Mouse (Mus musculus) cortical plate, adult 2 months (tissue): ENCODE measurements around the gene Ccdc34. TPM values are rescaled to one million over a fixed set of nuclear protein-coding genes. Genes with fewer than 3 reads are reported as not detected.

Source experiments
- H3K27ac ChIP-seq: fragments of 200-500 bp; 2 replicates; pipeline ENCODE4 v1.5.1; 2012; ENCODE audit warnings: low read length, control low read depth, inconsistent platforms; ENCODE audit not compliant: insufficient read depth
- H3K4me1 ChIP-seq: fragments of 200-500 bp; 2 replicates; pipeline ENCODE4 v1.6.1; 2011; ENCODE audit warnings: low read length; ENCODE audit not compliant: control insufficient read depth, insufficient read depth
- H3K4me3 ChIP-seq: fragments of 200-500 bp; 2 replicates; pipeline ENCODE4 v1.5.1; 2011; ENCODE audit warnings: mild to moderate bottlenecking, low read length, control low read depth; ENCODE audit not compliant: insufficient read depth
- CTCF ChIP-seq: fragments of 200-500 bp; IDR thresholded peaks from 2 replicates; pipeline ENCODE4 v1.5.1; 2011; ENCODE audit warnings: mild to moderate bottlenecking, control low read depth, low read length; ENCODE audit not compliant: insufficient read depth; ENCODE audit errors: extremely low read depth
- POLR2A ChIP-seq: fragments of 200-500 bp; IDR thresholded peaks from 2 replicates; pipeline ENCODE4 v1.6.1; 2011; ENCODE audit warnings: mild to moderate bottlenecking, low read length, control low read depth; ENCODE audit not compliant: insufficient read depth; ENCODE audit errors: extremely low read depth
- polyA plus RNA-seq: library from polyadenylated mRNA; depleted of rRNA; stranded (reverse); fragments of >200 nt; gene quantifications from 2 replicates; pipeline ENCODE4 v1.2.3, GENCODE M21; 2012; rRNA removed

Gene Ccdc34
- 12.6 and 12.7 TPM in 2 replicates for polyA plus RNA-seq

- TF ChIP-seq POLR2A, result peak; percentile 88
- TF ChIP-seq CTCF, result no peak
- Histone ChIP-seq H3K4me1 (peaks cover 3% of the 10 kb centered on the region), H3K27ac (0 out of 2 replicates have a peak within 1 kb of the TSS, but pooled peaks have one; percentile 37), H3K4me3 (peak within 1 kb of the TSS; percentile 85)
Measured at GRCm38 (mm10) chr2:110017616-110018505, at the start of gene Ccdc34. Gene Ccdc34, plus strand, starts transcription at chr2:110017817.

GRCm38 (mm10) chr2:109969381-109969780, 48.2 kb upstream of the Ccdc34 start:
- TF ChIP-seq POLR2A (no peak), CTCF (no peak)
- H3K4me1 ChIP-seq, result no peaks in the 10 kb centered on the region

GRCm38 (mm10) chr2:109969926-109970532, 47.6 kb upstream of the Ccdc34 start:
- no peak for TF ChIP-seq CTCF
- no peak for TF ChIP-seq POLR2A
- H3K27ac ChIP-seq, result no peak overlapping the region
- no peaks in the 10 kb centered on the region for H3K4me1 ChIP-seq
- no peak overlapping the region for H3K4me3 ChIP-seq

More at GRCm38 (mm10) chr2:109969381-109969780, 48.2 kb upstream of the Ccdc34 start:
- Histone ChIP-seq H3K4me3 (no peak overlapping the region), H3K27ac (no peak overlapping the region)

- TF ChIP-seq POLR2A, result no peak
- no peak for TF ChIP-seq CTCF
- no peak overlapping the region for H3K4me3 ChIP-seq
- no peak overlapping the region for H3K27ac ChIP-seq
- no peaks in the 10 kb centered on the region for H3K4me1 ChIP-seq
Measured at GRCm38 (mm10) chr2:109970744-109971410, 46.7 kb upstream of the Ccdc34 start.

- H3K4me3 ChIP-seq, result no peak overlapping the region
- TF ChIP-seq POLR2A, result no peak
- TF ChIP-seq CTCF, result no peak
- no peaks in the 10 kb centered on the region for H3K4me1 ChIP-seq
- no peak overlapping the region for H3K27ac ChIP-seq
Measured at GRCm38 (mm10) chr2:109972310-109972709, 45.3 kb upstream of the Ccdc34 start.

- no peak overlapping the region for H3K27ac ChIP-seq
Measured at GRCm38 (mm10) chr2:109972922-109973321, 44.7 kb upstream of the Ccdc34 start.

GRCm38 (mm10) chr2:109974807-109975206, 42.8 kb upstream of the Ccdc34 start:
- TF ChIP-seq CTCF (no peak), POLR2A (no peak)
- Histone ChIP-seq H3K4me3 (no peak overlapping the region), H3K4me1 (no peaks in the 10 kb centered on the region), H3K27ac (no peak overlapping the region)

More at GRCm38 (mm10) chr2:109972922-109973321, 44.7 kb upstream of the Ccdc34 start:
- Histone ChIP-seq H3K4me1 (no peaks in the 10 kb centered on the region), H3K4me3 (no peak overlapping the region)
- no peak for TF ChIP-seq POLR2A
- no peak for TF ChIP-seq CTCF

- H3K4me1 ChIP-seq, result no peaks in the 10 kb centered on the region; the same call in 1 of the 2 replicates
- H3K27ac ChIP-seq, result no peak overlapping the region
- no peak for TF ChIP-seq POLR2A
- TF ChIP-seq CTCF, result no peak
- H3K4me3 ChIP-seq, result no peak overlapping the region
Measured at GRCm38 (mm10) chr2:109976181-109976580, 41.4 kb upstream of the Ccdc34 start.

GRCm38 (mm10) chr2:109977322-109977721, 40.3 kb upstream of the Ccdc34 start:
- no peak overlapping the region for H3K4me3 ChIP-seq
- H3K4me1 ChIP-seq, result no peaks in the 10 kb centered on the region; the same call in 1 of the 2 replicates
- TF ChIP-seq CTCF (no peak), POLR2A (no peak)
- H3K27ac ChIP-seq, result no peak overlapping the region
